Mouse (Mus musculus) brain, embryonic 14.5 days (tissue): Measurements from ENCODE around the gene Ldah. TPM values are rescaled to one million over a fixed set of nuclear protein-coding genes. Genes with fewer than 3 reads are reported as not detected.
A peak's percentile ranks its signal among the peaks of the same experiment; 100 is the strongest.

Experiments used
- DNase-seq: peaks from one replicate; pipeline ENCODE4 v3.0.0-alpha.2; 2011; ENCODE audit warnings: low read depth
- CTCF ChIP-seq: fragments of 200-500 bp; IDR thresholded peaks from 2 replicates; pipeline ENCODE4 v1.5.1; 2012; ENCODE audit warnings: inconsistent platforms, mild to moderate bottlenecking, moderate library complexity, borderline replicate concordance; ENCODE audit not compliant: insufficient read depth, insufficient read length; ENCODE audit errors: extremely low read depth
- POLR2A ChIP-seq: fragments of 200-500 bp; IDR thresholded peaks from 2 replicates; pipeline ENCODE4 v1.6.1; 2012; ENCODE audit warnings: mild to moderate bottlenecking, inconsistent platforms, borderline replicate concordance; ENCODE audit not compliant: poor library complexity, insufficient read depth, insufficient read length, severe bottlenecking; ENCODE audit errors: extremely low read depth
- polyA plus RNA-seq: library from polyadenylated mRNA; depleted of rRNA; stranded (reverse); fragments of >200 nt; gene quantifications from 2 replicates; pipeline ENCODE4 v1.2.3, GENCODE M21; 2012

Gene Ldah
- polyA plus RNA-seq, 1 experiment, result 47.7 TPM

- DNase-seq, result no peak
- no peak for TF ChIP-seq POLR2A
- no peak for TF ChIP-seq CTCF
These were observed 93.3 kb downstream of the Ldah start for GRCm38 (mm10) chr12:8301011-8301814.

- peak; percentile 20; the same call in 1 of the 2 replicates for TF ChIP-seq CTCF
- TF ChIP-seq POLR2A, result no peak
- peak; percentile 29 for DNase-seq
These were observed 94.0 kb downstream of the Ldah start, which contains the start of gene Gdf7 for GRCm38 (mm10) chr12:8301841-8302431. TSS of gene Gdf7 (minus strand) at chr12:8301954.

GRCm38 (mm10) chr12:8305258-8305657 is 97.4 kb downstream of the Ldah start:
- no peak for DNase-seq
- TF ChIP-seq CTCF (no peak), POLR2A (no peak)

GRCm38 (mm10) chr12:8306432-8306831 is 98.5 kb downstream of the Ldah start:
- DNase-seq, result peak; percentile 87

GRCm38 (mm10) chr12:8306910-8307309 is 99.0 kb downstream of the Ldah start:
- DNase-seq, result no peak
- TF ChIP-seq CTCF (no peak), POLR2A (no peak)

More at GRCm38 (mm10) chr12:8306432-8306831, 98.5 kb downstream of the Ldah start:
- TF ChIP-seq POLR2A (no peak), CTCF (peak; percentile 87)

- DNase-seq, result no peak
- TF ChIP-seq CTCF, result no peak
- TF ChIP-seq POLR2A, result no peak
These were observed 103.1 kb downstream of the Ldah start for GRCm38 (mm10) chr12:8310992-8311391.

- TF ChIP-seq POLR2A, result no peak
These were observed 104.4 kb downstream of the Ldah start for GRCm38 (mm10) chr12:8312266-8312665.

GRCm38 (mm10) chr12:8313270-8313771 is 105.4 kb downstream of the Ldah start, which contains the start of gene Hs1bp3:
TSS of gene Hs1bp3 (plus strand) at chr12:8313432.
- peak; percentile 91 for DNase-seq
- TF ChIP-seq CTCF, result peak; percentile 89
- TF ChIP-seq POLR2A, result peak; percentile 25; the same call in 1 of the 2 replicates

More at GRCm38 (mm10) chr12:8312266-8312665, 104.4 kb downstream of the Ldah start:
- DNase-seq, result no peak

GRCm38 (mm10) chr12:8313773-8314172 is 105.9 kb downstream of the Ldah start:
- TF ChIP-seq POLR2A, result no peak
- TF ChIP-seq CTCF, result no peak
- no peak for DNase-seq

GRCm38 (mm10) chr12:8316541-8316940 is 108.6 kb downstream of the Ldah start:
- DNase-seq, result no peak
- no peak for TF ChIP-seq POLR2A
- peak; percentile 13; the same call in 1 of the 2 replicates for TF ChIP-seq CTCF

- DNase-seq, result peak; percentile 72
- TF ChIP-seq CTCF, result peak; percentile 88
- no peak for TF ChIP-seq POLR2A
These were observed 112.3 kb downstream of the Ldah start for GRCm38 (mm10) chr12:8320084-8320713.
